Mouse (Mus musculus) embryonic facial prominence, embryonic 14.5 days (tissue): ENCODE measurements around the gene Olfr1393. TPM values are rescaled to one million over a fixed set of nuclear protein-coding genes. Genes with fewer than 3 reads are reported as not detected.

Experiments used
- ATAC-seq: fragments of 200-750 bp; cut with Nextera tagmentation; 2 replicates; pipeline ENCODE4 v1.8.0; 2017; ENCODE audit warnings: low read depth, moderate number of reproducible peaks, moderate TSS enrichment
- DNase-seq: peaks from one replicate; pipeline ENCODE4 v3.0.0-alpha.2; 2015; ENCODE audit warnings: low spot score
- H3K27ac ChIP-seq: fragments of 300-500 bp; sonication (generic); replicated peaks from 2 replicates; pipeline ENCODE4 v1.5.1; 2014; ENCODE audit warnings: low read depth, mild to moderate bottlenecking, low read length, moderate library complexity
- H3K27me3 ChIP-seq: fragments of 300-500 bp; sonication (generic); replicated peaks from 2 replicates; pipeline ENCODE4 v1.6.1; 2014; ENCODE audit warnings: low read length; ENCODE audit not compliant: control insufficient read depth, insufficient read depth
- H3K36me3 ChIP-seq: fragments of 300-500 bp; sonication (generic); 2 replicates; pipeline ENCODE4 v1.6.1; 2014; ENCODE audit warnings: low read length, mixed read lengths; ENCODE audit not compliant: control insufficient read depth, insufficient read depth
- H3K4me1 ChIP-seq: fragments of 300-500 bp; sonication (generic); 2 replicates; pipeline ENCODE4 v1.6.1; 2014; ENCODE audit warnings: antibody characterized with exemption, low read length; ENCODE audit not compliant: control insufficient read depth, insufficient read depth
- H3K4me2 ChIP-seq: fragments of 300-500 bp; sonication (generic); 2 replicates; pipeline ENCODE4 v1.6.1; 2014; ENCODE audit warnings: low read depth, mild to moderate bottlenecking, low read length, moderate library complexity, mixed read lengths
- H3K4me3 ChIP-seq: fragments of 300-500 bp; sonication (generic); 2 replicates; pipeline ENCODE4 v1.5.1; 2014; ENCODE audit warnings: low read depth, mild to moderate bottlenecking, low read length
- H3K9ac ChIP-seq: fragments of 300-500 bp; sonication (generic); 2 replicates; pipeline ENCODE4 v1.6.1; 2014; ENCODE audit warnings: low read depth, mild to moderate bottlenecking, low read length, moderate library complexity, mixed read lengths
- H3K9me3 ChIP-seq: fragments of 300-500 bp; sonication (generic); 2 replicates; pipeline ENCODE4 v1.6.1; 2016; ENCODE audit warnings: low read length; ENCODE audit not compliant: control insufficient read depth
- WGBS: fragments of 180-500 bp; shearing (Covaris S2); extraction: QIAGEN DNeasy Blood & Tissue Kit; methylation state at CpG from one replicate; pipeline ENCODE4 v1.1.7; 2014; 5-methylcytosine and 5-hydroxymethylcytosine counted together
- polyA plus RNA-seq: library from polyadenylated mRNA; unstranded; fragments of >200 nt; fragmentation: Nextera tagmentation; extraction: Ambion mirVana; gene quantifications from 2 replicates; pipeline ENCODE4 v1.2.1, GENCODE M21; 2014

The Olfr1393 gene
- polyA plus RNA-seq, 1 experiment from 2014 or later, result 0.10 TPM

DNA sequence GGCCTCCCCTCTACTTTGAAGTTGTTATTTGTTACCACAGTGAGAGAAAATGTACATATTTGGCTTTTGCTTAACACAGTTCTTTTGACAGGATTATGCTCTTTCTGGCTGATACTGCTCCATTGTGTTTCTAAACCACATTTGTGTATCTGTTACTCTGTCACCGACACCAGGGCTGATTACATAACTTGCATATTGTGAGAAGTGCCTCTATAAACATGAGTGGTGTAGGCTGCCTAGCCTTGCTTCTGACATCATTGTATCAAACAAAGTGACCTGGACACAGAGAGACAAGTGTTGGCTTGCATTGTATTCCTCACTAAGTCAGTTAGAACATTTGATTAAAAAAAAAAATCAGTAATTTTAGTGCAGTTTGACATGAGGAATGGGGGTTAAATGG is 18.3 kb upstream of the Olfr1393 start:
- no peak overlapping the region for H3K27ac ChIP-seq
- H3K27me3 ChIP-seq, result no peaks in the 10 kb centered on the region
- ATAC-seq, result no peak
- WGBS, result 85% methylated on average over 1 of the region's 1 CpGs
- DNase-seq, result no peak
- no peaks in the 10 kb centered on the region for H3K9me3 ChIP-seq
- no peaks in the 10 kb centered on the region for H3K4me1 ChIP-seq
- no peak overlapping the region for H3K4me2 ChIP-seq
- no peak overlapping the region for H3K9ac ChIP-seq
- peaks cover 55% of the 10 kb centered on the region for H3K36me3 ChIP-seq
- H3K4me3 ChIP-seq, result no peak overlapping the region

DNA sequence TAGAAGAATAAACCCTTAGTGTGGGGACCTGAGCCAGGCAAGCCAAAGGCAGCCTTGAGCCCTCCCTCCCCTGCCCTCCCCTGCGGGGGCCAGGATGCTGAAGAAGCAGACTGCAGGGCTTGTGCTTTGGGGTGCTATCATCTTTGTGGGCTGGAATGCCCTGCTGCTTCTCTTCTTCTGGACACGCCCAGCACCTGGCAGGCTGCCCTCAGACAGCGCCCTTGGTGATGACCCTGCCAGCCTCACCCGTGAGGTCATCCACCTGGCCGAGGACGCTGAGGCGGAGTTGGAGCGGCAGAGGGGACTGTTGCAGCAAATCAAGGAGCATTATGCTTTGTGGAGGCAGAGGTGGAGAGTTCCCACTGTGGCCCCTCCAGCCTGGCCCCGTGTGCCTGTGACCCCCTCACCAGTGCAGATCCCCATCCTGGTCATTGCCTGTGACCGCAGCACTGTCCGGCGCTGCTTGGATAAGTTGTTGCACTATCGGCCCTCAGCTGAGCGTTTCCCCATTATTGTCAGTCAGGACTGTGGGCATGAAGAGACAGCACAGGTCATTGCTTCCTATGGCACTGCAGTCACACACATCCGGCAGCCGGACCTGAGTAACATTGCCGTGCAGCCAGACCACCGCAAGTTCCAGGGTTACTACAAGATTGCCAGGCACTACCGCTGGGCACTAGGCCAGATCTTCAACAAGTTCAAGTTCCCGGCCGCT is 17.3 kb upstream of the Olfr1393 start:
- H3K4me2 ChIP-seq, result no peak overlapping the region
- WGBS, result 92% methylated on average over 19 of the region's 21 CpGs
- no peaks in the 10 kb centered on the region for H3K9me3 ChIP-seq
- no peak for DNase-seq
- H3K4me3 ChIP-seq, result no peak overlapping the region
- H3K27ac ChIP-seq, result no peak overlapping the region
- no peaks in the 10 kb centered on the region for H3K4me1 ChIP-seq
- H3K9ac ChIP-seq, result no peak overlapping the region
- H3K27me3 ChIP-seq, result no peaks in the 10 kb centered on the region
- ATAC-seq, result no peak
- peaks cover 46% of the 10 kb centered on the region for H3K36me3 ChIP-seq

DNA sequence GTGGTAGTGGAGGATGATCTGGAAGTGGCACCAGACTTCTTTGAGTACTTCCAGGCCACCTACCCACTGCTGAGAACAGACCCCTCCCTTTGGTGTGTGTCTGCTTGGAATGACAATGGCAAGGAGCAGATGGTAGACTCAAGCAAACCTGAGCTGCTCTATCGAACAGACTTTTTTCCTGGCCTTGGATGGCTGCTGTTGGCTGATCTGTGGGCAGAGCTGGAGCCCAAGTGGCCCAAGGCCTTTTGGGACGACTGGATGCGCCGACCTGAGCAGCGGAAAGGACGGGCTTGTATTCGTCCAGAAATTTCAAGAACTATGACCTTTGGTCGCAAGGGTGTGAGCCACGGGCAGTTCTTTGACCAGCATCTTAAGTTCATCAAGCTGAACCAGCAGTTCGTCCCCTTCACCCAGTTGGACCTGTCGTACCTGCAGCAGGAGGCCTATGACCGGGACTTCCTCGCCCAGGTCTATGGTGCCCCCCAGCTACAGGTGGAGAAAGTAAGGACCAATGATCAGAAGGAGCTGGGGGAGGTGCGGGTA is 16.7 kb upstream of the Olfr1393 start:
- Histone ChIP-seq H3K27me3 (no peaks in the 10 kb centered on the region), H3K36me3 (peaks cover 46% of the 10 kb centered on the region), H3K27ac (no peak overlapping the region), H3K4me3 (no peak overlapping the region), H3K9ac (no peak overlapping the region), H3K4me2 (no peak overlapping the region), H3K4me1 (no peaks in the 10 kb centered on the region), H3K9me3 (no peaks in the 10 kb centered on the region)
- ATAC-seq, result no peak
- DNase-seq, result no peak
- WGBS, result 96% methylated on average over 14 of the region's 14 CpGs

DNA sequence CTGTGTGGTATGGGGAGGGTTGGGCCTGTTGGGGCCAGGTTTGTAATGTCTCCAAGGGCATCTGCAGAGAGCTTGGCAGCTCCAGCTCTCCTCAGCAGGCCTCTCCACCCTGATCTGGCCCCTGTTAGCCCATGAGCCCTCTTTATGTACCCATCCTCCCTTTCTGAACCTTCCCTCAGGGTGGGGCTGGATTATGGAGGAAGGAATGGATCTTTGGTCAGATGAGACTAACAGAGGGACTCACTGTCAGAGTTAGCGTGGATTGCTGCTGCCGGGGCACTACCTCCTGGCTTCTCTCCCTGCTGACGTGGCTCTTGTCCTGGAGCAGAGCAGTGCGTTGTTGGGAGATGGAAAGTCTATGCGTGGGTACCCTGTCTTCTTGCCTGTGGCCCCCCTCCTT is 15.8 kb upstream of the Olfr1393 start:
- no peaks in the 10 kb centered on the region for H3K4me1 ChIP-seq
- peaks cover 40% of the 10 kb centered on the region for H3K36me3 ChIP-seq
- no peak overlapping the region for H3K4me2 ChIP-seq
- H3K9me3 ChIP-seq, result no peaks in the 10 kb centered on the region
- 84% methylated on average over 5 of the region's 5 CpGs for WGBS
- H3K9ac ChIP-seq, result no peak overlapping the region
- ATAC-seq (no peak), DNase-seq (no peak)
- H3K4me3 ChIP-seq, result no peak overlapping the region
- H3K27me3 ChIP-seq, result no peaks in the 10 kb centered on the region
- no peak overlapping the region for H3K27ac ChIP-seq

DNA sequence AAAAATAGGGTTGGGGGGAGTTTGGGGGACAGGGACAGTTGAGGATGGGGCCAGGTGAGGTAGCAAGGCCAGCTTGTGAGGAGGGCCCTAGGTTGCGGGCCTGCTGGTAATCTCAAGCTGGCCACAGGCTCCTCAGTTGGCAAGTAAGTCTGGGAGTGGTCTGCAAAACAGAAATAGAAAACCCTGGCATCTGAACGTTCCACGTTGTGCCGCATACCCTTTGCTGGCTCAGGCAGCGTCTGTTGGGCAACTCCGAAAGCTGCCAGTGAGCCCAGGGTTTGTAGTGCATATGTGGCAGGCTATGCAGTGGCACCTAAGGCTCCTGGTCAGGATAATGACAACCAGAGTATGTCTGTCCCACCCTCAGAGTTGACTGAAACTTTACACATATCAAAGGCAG is 15.0 kb upstream of the Olfr1393 start:
- Histone ChIP-seq H3K27me3 (no peaks in the 10 kb centered on the region), H3K4me2 (no peak overlapping the region), H3K27ac (no peak overlapping the region), H3K9ac (no peak overlapping the region), H3K4me3 (no peak overlapping the region), H3K4me1 (no peaks in the 10 kb centered on the region), H3K36me3 (peaks cover 40% of the 10 kb centered on the region), H3K9me3 (no peaks in the 10 kb centered on the region)
- WGBS, result 91% methylated on average over 6 of the region's 6 CpGs
- ATAC-seq (no peak), DNase-seq (no peak)

DNA sequence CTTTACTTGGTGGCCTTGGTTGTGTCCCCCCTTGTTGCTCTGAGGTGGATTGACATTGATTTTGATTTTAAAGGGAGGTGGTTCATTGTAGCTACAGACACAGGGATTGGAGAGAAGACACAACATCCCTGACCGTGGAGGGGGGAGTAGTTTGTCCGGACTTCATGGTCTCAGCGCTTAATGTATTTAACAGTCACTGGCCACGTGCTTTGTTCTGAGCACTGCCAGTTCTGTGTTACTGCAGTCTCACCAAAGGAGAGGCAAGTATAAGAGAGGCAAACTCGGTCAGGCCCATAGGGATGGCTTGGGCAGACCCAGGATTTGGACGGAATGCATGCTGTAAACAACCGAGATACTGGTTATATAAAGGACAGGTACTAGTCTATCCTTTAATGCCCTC is 14.0 kb upstream of the Olfr1393 start:
- H3K27me3 ChIP-seq, result no peaks in the 10 kb centered on the region
- H3K4me2 ChIP-seq, result no peak overlapping the region
- no peak overlapping the region for H3K27ac ChIP-seq
- no peak for DNase-seq
- no peaks in the 10 kb centered on the region for H3K4me1 ChIP-seq
- H3K36me3 ChIP-seq, result peaks cover 37% of the 10 kb centered on the region
- H3K9ac ChIP-seq, result no peak overlapping the region
- no peak overlapping the region for H3K4me3 ChIP-seq
- H3K9me3 ChIP-seq, result no peaks in the 10 kb centered on the region
- WGBS, result 92% methylated on average over 7 of the region's 7 CpGs
- ATAC-seq, result no peak

DNA sequence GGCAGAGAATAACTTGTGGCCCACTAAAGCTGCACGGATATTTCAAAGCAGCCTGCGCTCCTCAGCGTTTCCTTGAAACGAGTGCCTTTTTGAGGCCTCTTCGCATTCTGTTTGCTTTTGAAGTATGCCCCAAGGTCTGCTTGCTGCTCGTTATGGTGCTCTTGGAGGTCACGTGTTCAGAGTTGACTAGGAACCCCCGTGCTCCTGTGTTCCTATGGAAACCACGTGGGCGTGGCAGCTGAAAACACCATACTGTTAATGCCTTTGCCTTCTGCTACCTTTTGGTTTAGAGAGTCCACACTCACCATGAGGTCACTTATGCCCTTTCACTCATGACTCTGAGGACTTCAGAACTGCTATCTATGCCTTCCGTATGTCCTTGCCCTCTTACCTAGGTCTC is 13.5 kb upstream of the Olfr1393 start:
- ATAC-seq (no peak), DNase-seq (no peak)
- Histone ChIP-seq H3K4me1 (no peaks in the 10 kb centered on the region), H3K27ac (no peak overlapping the region), H3K27me3 (no peaks in the 10 kb centered on the region), H3K9ac (no peak overlapping the region), H3K9me3 (no peaks in the 10 kb centered on the region), H3K36me3 (peaks cover 33% of the 10 kb centered on the region), H3K4me3 (no peak overlapping the region), H3K4me2 (no peak overlapping the region)
- WGBS, result 74% methylated on average over 11 of the region's 11 CpGs

DNA sequence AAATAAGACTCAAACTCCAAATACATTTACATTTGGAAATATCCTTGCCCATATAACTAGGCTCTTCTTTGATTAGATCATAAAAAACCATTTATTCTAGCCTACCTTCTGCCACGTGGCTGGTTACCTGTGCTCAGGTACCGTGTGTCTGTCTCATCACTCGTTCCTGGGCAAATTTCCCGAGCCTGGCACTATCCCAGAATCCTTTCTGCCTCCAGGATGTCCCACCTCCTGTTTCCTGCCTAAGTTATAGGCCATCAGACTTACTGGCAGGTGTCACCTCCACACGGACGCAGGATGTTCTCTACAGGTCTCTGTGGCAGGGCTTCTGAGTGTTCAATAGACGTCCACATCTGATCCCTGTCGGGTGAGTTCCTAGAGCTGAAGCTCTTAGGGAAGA is 13.0 kb upstream of the Olfr1393 start:
- Histone ChIP-seq H3K9me3 (no peaks in the 10 kb centered on the region), H3K4me1 (no peaks in the 10 kb centered on the region), H3K36me3 (peaks cover 29% of the 10 kb centered on the region), H3K9ac (no peak overlapping the region), H3K4me2 (no peak overlapping the region), H3K27ac (no peak overlapping the region), H3K4me3 (no peak overlapping the region), H3K27me3 (no peaks in the 10 kb centered on the region)
- ATAC-seq (no peak), DNase-seq (no peak)
- WGBS, result 89% methylated on average over 8 of the region's 8 CpGs

DNA sequence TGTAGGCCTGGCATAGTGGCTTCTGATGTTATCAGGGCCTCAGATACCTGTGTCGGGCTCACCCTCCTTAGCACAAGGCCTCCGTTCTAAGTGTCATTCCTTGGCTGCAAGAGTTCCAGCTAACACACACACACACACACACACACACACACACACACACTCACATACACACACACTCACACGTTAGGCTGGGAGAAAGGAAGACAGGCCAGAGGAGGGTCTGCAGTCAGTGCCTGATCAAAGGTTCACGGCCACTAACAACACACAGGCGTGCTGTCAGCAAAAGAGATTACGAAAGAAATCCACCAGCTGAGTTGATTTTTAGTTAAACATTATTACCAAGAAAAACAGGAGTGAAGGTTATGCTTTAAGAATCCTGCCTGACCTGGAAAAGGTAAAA is 11.4 kb upstream of the Olfr1393 start:
- Histone ChIP-seq H3K4me2 (no peak overlapping the region), H3K9me3 (no peaks in the 10 kb centered on the region), H3K4me1 (no peaks in the 10 kb centered on the region), H3K4me3 (no peak overlapping the region), H3K27ac (no peak overlapping the region), H3K36me3 (peaks cover 15% of the 10 kb centered on the region), H3K27me3 (no peaks in the 10 kb centered on the region), H3K9ac (no peak overlapping the region)
- DNase-seq, result no peak
- ATAC-seq, result no peak
- 77% methylated on average over 6 of the region's 6 CpGs for WGBS
